Mouse (Mus musculus) midbrain, embryonic 15.5 days (tissue): ENCODE data around the gene Flnc. TPM values are rescaled to one million over a fixed set of nuclear protein-coding genes. Genes with fewer than 3 reads are reported as not detected.

ENCODE experiments used
- ATAC-seq: fragments of 200-750 bp; cut with Nextera tagmentation; replicated peaks from 2 replicates; pipeline ENCODE4 v1.8.0; 2017; ENCODE audit warnings: moderate TSS enrichment
- H3K27ac ChIP-seq: fragments of 300-500 bp; sonication (generic); 2 replicates; pipeline ENCODE4 v1.5.1; 2015; ENCODE audit warnings: mild to moderate bottlenecking, inconsistent platforms
- H3K27me3 ChIP-seq: fragments of 300-500 bp; sonication (generic); replicated peaks from 2 replicates; pipeline ENCODE4 v1.6.1; 2015; ENCODE audit warnings: inconsistent platforms
- H3K36me3 ChIP-seq: fragments of 300-500 bp; sonication (generic); replicated peaks from 2 replicates; pipeline ENCODE4 v1.6.1; 2015; ENCODE audit warnings: inconsistent platforms
- H3K4me1 ChIP-seq: fragments of 300-500 bp; sonication (generic); 2 replicates; pipeline ENCODE4 v1.6.1; 2015; ENCODE audit warnings: inconsistent platforms
- H3K4me2 ChIP-seq: fragments of 300-500 bp; sonication (generic); 2 replicates; pipeline ENCODE4 v1.6.1; 2015; ENCODE audit warnings: inconsistent platforms, mild to moderate bottlenecking, moderate library complexity
- H3K4me3 ChIP-seq: fragments of 300-500 bp; sonication (generic); 2 replicates; pipeline ENCODE4 v1.5.1; 2015; ENCODE audit warnings: mild to moderate bottlenecking, inconsistent platforms
- H3K9ac ChIP-seq: fragments of 300-500 bp; sonication (generic); 2 replicates; pipeline ENCODE4 v1.6.1; 2015; ENCODE audit warnings: mild to moderate bottlenecking, inconsistent platforms
- H3K9me3 ChIP-seq: fragments of 300-500 bp; sonication (generic); 2 replicates; pipeline ENCODE4 v1.6.1; 2016; ENCODE audit warnings: inconsistent platforms
- WGBS: fragments of 180-500 bp; shearing (Covaris S2); methylation state at CpG from one replicate; pipeline ENCODE4 v1.1.7; 2015; ENCODE audit warnings: mixed read lengths; 5-methylcytosine and 5-hydroxymethylcytosine counted together
- polyA plus RNA-seq: library from polyadenylated mRNA; unstranded; fragments of >200 nt; fragmentation: Nextera tagmentation; extraction: Ambion mirVana; gene quantifications from 2 replicates; pipeline ENCODE4 v1.2.1, GENCODE M21; 2015

Gene Flnc
- polyA plus RNA-seq, 1 experiment from 2014 or later: 3.3 TPM

DNA sequence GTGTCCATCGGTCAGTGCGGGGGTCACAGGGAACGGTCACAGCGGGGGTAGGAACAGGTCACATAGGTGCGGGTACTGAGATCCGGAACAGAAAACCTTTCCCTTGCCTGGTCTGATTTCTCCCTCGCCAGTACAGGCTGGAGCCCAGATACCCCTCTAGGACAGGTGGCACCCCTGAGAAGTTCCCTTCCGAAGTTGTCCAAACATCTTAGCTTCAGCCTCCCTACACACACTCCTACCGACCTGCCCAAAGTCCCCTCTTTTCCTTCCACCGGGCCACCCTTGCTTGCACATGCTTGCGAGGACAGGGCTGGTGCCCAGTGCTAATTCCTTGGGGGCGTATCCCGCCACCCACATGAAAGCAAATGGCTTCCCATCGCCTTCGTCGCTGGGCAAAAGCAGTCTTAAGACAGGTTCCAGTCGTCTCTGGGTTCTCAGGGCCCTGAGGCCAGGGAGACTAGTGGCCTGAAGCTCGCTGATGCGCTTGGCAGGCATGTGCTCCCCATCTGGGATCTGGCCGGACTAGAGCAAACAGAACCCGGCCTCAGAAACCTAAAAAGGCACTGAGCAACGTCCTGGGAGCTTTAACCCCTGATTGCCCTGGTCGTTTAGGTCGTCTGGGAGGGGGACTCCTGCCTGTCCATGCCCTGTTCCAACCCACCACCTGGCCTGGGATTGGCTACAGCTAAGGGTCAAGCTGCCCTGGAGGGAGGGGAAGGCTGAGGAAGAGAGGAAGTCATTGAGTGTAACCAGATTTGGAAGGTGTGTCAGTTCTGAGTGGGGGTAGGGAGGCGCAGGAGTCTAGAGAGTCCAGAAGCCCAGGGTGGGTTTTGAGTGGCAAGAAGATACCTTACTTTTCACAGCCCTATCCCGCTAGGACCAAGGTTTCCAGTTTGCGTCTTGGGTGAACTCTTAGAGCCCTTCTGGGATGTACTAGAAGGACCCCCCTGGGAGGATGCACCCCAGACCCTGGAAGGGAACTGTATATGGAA, 1.0 kb downstream of the Flnc start:
- H3K36me3 ChIP-seq: no peaks in the 10 kb centered on the region
- peak overlapping the region; percentile 40 for H3K4me3 ChIP-seq
- ATAC-seq: no peak
- 9% methylated on average over 27 of the region's 27 CpGs for WGBS
- H3K4me1 ChIP-seq: peaks cover 35% of the 10 kb centered on the region
- H3K27ac ChIP-seq: no peak overlapping the region
- no peaks in the 10 kb centered on the region for H3K9me3 ChIP-seq
- peaks cover 39% of the 10 kb centered on the region for H3K27me3 ChIP-seq
- no peak overlapping the region for H3K9ac ChIP-seq
- peak overlapping the region; percentile 72 for H3K4me2 ChIP-seq

- Histone ChIP-seq H3K27ac (peak overlapping the region; percentile 62; the same call in 1 of the 2 replicates), H3K4me1 (peaks cover 35% of the 10 kb centered on the region), H3K4me2 (peak overlapping the region; percentile 72), H3K9me3 (no peaks in the 10 kb centered on the region), H3K4me3 (no peak overlapping the region), H3K9ac (no peak overlapping the region), H3K27me3 (peaks cover 39% of the 10 kb centered on the region), H3K36me3 (no peaks in the 10 kb centered on the region)
- peak; percentile 65 for ATAC-seq
- 8% methylated on average over 13 of the region's 13 CpGs for WGBS
Measured at GRCm38 (mm10) chr6:29434911-29435691, 2.0 kb downstream of the Flnc start.

- Histone ChIP-seq H3K36me3 (no peaks in the 10 kb centered on the region), H3K9me3 (no peaks in the 10 kb centered on the region), H3K9ac (no peak overlapping the region), H3K4me2 (peak overlapping the region; percentile 15; the same call in 1 of the 2 replicates), H3K4me3 (no peak overlapping the region), H3K27me3 (peaks cover 34% of the 10 kb centered on the region), H3K27ac (peak overlapping the region; percentile 62), H3K4me1 (peaks cover 35% of the 10 kb centered on the region)
- peak; percentile 60 for ATAC-seq
- 15% methylated on average over 6 of the region's 6 CpGs for WGBS
Measured at GRCm38 (mm10) chr6:29435940-29436451, 2.9 kb downstream of the Flnc start.

- peak overlapping the region; percentile 15; the same call in 1 of the 2 replicates for H3K4me2 ChIP-seq
- peak overlapping the region; percentile 54 for H3K27ac ChIP-seq
- WGBS: 5% methylated on average over 11 of the region's 11 CpGs
- H3K4me3 ChIP-seq: no peak overlapping the region
- ATAC-seq: peak; percentile 35
- H3K9ac ChIP-seq: no peak overlapping the region
- no peaks in the 10 kb centered on the region for H3K9me3 ChIP-seq
- peaks cover 31% of the 10 kb centered on the region for H3K27me3 ChIP-seq
- H3K36me3 ChIP-seq: no peaks in the 10 kb centered on the region
- peaks cover 35% of the 10 kb centered on the region for H3K4me1 ChIP-seq
Measured at GRCm38 (mm10) chr6:29436461-29436934, 3.4 kb downstream of the Flnc start.

DNA sequence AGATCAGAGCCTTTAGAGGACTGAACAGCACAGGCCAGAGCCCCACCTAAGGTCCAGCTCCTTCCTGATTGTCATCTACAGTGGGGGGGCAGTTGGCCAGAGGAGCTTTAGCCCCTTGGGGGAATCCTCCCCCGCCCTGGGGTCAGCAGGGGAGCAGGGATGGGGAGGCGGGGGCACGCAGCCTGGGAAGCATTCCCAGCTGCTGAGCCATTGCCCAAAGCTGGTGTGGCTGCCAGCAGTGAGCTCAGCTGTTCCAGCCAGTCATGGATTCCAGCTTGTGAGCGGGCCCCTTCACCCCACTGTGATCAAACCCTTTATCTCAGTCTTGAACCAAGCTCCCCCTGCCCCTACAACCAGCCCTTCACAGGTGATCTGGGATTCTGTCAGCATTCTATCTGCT, 6.2 kb downstream of the Flnc start:
- H3K27ac ChIP-seq: no peak overlapping the region
- no peaks in the 10 kb centered on the region for H3K9me3 ChIP-seq
- H3K9ac ChIP-seq: no peak overlapping the region
- peaks cover 21% of the 10 kb centered on the region for H3K4me1 ChIP-seq
- H3K4me2 ChIP-seq: no peak overlapping the region
- H3K4me3 ChIP-seq: no peak overlapping the region
- WGBS: 78% methylated on average over 4 of the region's 4 CpGs
- no peak for ATAC-seq
- H3K27me3 ChIP-seq: peaks cover 12% of the 10 kb centered on the region
- no peaks in the 10 kb centered on the region for H3K36me3 ChIP-seq

- Histone ChIP-seq H3K27ac (no peak overlapping the region), H3K36me3 (no peaks in the 10 kb centered on the region), H3K4me1 (peaks cover 21% of the 10 kb centered on the region), H3K9ac (no peak overlapping the region), H3K9me3 (no peaks in the 10 kb centered on the region), H3K27me3 (peaks cover 7% of the 10 kb centered on the region; the same call in 1 of the 2 replicates), H3K4me2 (no peak overlapping the region), H3K4me3 (no peak overlapping the region)
- 91% methylated on average over 6 of the region's 6 CpGs for WGBS
- no peak for ATAC-seq
Measured at GRCm38 (mm10) chr6:29439789-29440188, 6.7 kb downstream of the Flnc start.

- H3K27me3 ChIP-seq: no peaks in the 10 kb centered on the region
- ATAC-seq: no peak
- H3K36me3 ChIP-seq: no peaks in the 10 kb centered on the region
- no peak overlapping the region for H3K27ac ChIP-seq
- H3K4me1 ChIP-seq: no peaks in the 10 kb centered on the region
- H3K9me3 ChIP-seq: no peaks in the 10 kb centered on the region
- 71% methylated on average over 11 of the region's 11 CpGs for WGBS
- no peak overlapping the region for H3K9ac ChIP-seq
- no peak overlapping the region for H3K4me3 ChIP-seq
- no peak overlapping the region for H3K4me2 ChIP-seq
Measured at GRCm38 (mm10) chr6:29444773-29445172, 11.7 kb downstream of the Flnc start.

DNA sequence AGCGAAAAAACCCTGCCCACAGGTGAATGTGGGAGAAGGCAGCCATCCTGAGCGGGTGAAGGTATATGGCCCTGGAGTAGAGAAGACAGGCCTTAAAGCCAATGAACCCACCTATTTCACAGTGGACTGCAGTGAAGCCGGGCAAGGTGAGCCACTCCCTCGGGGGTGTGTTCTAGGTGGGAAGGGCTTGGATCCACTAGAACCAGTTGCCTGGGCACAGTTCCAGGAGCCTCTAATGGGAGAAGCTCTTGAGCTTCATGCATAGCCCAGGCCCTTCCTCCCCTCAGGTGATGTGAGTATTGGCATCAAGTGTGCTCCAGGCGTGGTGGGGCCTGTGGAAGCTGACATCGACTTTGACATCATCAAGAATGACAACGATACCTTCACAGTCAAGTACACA, 12.3 kb downstream of the Flnc start:
- H3K27me3 ChIP-seq: no peaks in the 10 kb centered on the region
- no peak overlapping the region for H3K27ac ChIP-seq
- H3K4me3 ChIP-seq: no peak overlapping the region
- no peaks in the 10 kb centered on the region for H3K9me3 ChIP-seq
- H3K4me2 ChIP-seq: no peak overlapping the region
- 95% methylated on average over 7 of the region's 7 CpGs for WGBS
- H3K9ac ChIP-seq: no peak overlapping the region
- H3K36me3 ChIP-seq: no peaks in the 10 kb centered on the region
- ATAC-seq: no peak
- H3K4me1 ChIP-seq: no peaks in the 10 kb centered on the region

DNA sequence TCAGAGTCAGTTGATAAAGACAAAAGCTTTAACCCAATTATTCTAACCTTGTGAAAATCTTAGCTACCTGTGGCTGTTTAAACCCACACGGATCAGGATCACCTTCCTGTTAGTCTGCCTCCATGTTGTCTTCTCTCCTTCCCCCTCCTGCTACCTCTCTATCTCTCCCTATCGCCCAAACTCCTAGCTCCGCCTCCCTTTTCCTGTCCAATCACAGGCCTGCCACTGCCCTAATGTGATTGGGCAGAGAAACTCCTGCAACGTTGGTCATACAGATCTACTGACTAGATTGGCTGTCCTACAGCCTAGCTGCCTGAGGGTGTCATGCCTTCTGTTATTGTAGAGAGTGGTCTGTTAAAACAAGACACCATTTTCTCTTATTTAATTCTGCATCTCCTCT, 16.8 kb downstream of the Flnc start:
- Histone ChIP-seq H3K36me3 (no peaks in the 10 kb centered on the region), H3K27ac (no peak overlapping the region), H3K4me1 (no peaks in the 10 kb centered on the region), H3K9ac (no peak overlapping the region), H3K27me3 (no peaks in the 10 kb centered on the region), H3K9me3 (no peaks in the 10 kb centered on the region), H3K4me3 (no peak overlapping the region), H3K4me2 (no peak overlapping the region)
- 39% methylated on average over 4 of the region's 4 CpGs for WGBS
- no peak for ATAC-seq

GRCm38 (mm10) chr6:29450667-29451066, 17.6 kb downstream of the Flnc start:
- Histone ChIP-seq H3K27ac (no peak overlapping the region), H3K36me3 (no peaks in the 10 kb centered on the region), H3K9me3 (no peaks in the 10 kb centered on the region), H3K4me3 (no peak overlapping the region), H3K9ac (no peak overlapping the region), H3K27me3 (no peaks in the 10 kb centered on the region), H3K4me1 (no peaks in the 10 kb centered on the region), H3K4me2 (no peak overlapping the region)
- ATAC-seq: no peak
- WGBS: 97% methylated on average over 6 of the region's 6 CpGs

- H3K9ac ChIP-seq: no peak overlapping the region
- H3K4me1 ChIP-seq: no peaks in the 10 kb centered on the region
- H3K27me3 ChIP-seq: no peaks in the 10 kb centered on the region
- no peak for ATAC-seq
- H3K9me3 ChIP-seq: no peaks in the 10 kb centered on the region
- no peak overlapping the region for H3K27ac ChIP-seq
- no peaks in the 10 kb centered on the region for H3K36me3 ChIP-seq
- no peak overlapping the region for H3K4me3 ChIP-seq
- 62% methylated on average over 7 of the region's 7 CpGs for WGBS
- H3K4me2 ChIP-seq: no peak overlapping the region
Measured at GRCm38 (mm10) chr6:29461502-29461901, 28.4 kb downstream of the Flnc start.

GRCm38 (mm10) chr6:29463388-29463787, 30.3 kb downstream of the Flnc start:
- no peaks in the 10 kb centered on the region for H3K9me3 ChIP-seq
- ATAC-seq: no peak
- no peak overlapping the region for H3K4me2 ChIP-seq
- H3K4me1 ChIP-seq: peaks cover 4% of the 10 kb centered on the region
- H3K27me3 ChIP-seq: no peaks in the 10 kb centered on the region
- no peak overlapping the region for H3K9ac ChIP-seq
- 67% methylated on average over 3 of the region's 3 CpGs for WGBS
- no peak overlapping the region for H3K27ac ChIP-seq
- H3K4me3 ChIP-seq: no peak overlapping the region
- H3K36me3 ChIP-seq: no peaks in the 10 kb centered on the region
